Mouse (Mus musculus) spleen, adult 2 months (tissue): ENCODE data around the gene Slc25a33. TPM values are rescaled to one million over a fixed set of nuclear protein-coding genes. Genes with fewer than 3 reads are reported as not detected.
A peak's percentile ranks its signal among the peaks of the same experiment; 100 is the strongest.
"Not testable (repeated sequence)": the region's sequence is repeated elsewhere in the genome, so short reads cannot be mapped to it uniquely, and the experiment has no call there.

Source experiments
- DNase-seq, 2 experiments: peaks; one replicate each; pipeline versions ENCODE4 v3.0.0 to v3.0.0-alpha.2; 2012 to 2021; ENCODE audit warnings: low spot score in 2 of 2, low read depth in 1 of 2
- H3K27ac ChIP-seq: fragments of 200-500 bp; 2 replicates; pipeline ENCODE4 v1.5.1; 2012; ENCODE audit warnings: low read length, inconsistent platforms; ENCODE audit not compliant: insufficient read depth
- H3K27me3 ChIP-seq: fragments of 200-500 bp; 2 replicates; pipeline ENCODE4 v1.6.1; 2012; ENCODE audit warnings: mild to moderate bottlenecking, moderate library complexity, low read length, inconsistent platforms; ENCODE audit not compliant: control insufficient read depth, insufficient read depth
- H3K36me3 ChIP-seq: fragments of 200-500 bp; 2 replicates; pipeline ENCODE4 v1.6.1; 2012; ENCODE audit warnings: mild to moderate bottlenecking, low read length, inconsistent platforms; ENCODE audit not compliant: control insufficient read depth, insufficient read depth
- H3K4me1 ChIP-seq: fragments of 200-500 bp; 2 replicates; pipeline ENCODE4 v1.6.1; 2011; ENCODE audit warnings: inconsistent platforms; ENCODE audit not compliant: control insufficient read depth, insufficient read depth, insufficient read length
- H3K4me3 ChIP-seq: fragments of 200-500 bp; 2 replicates; pipeline ENCODE4 v1.5.1; 2011; ENCODE audit warnings: mild to moderate bottlenecking, inconsistent platforms; ENCODE audit not compliant: insufficient read depth, insufficient read length; ENCODE audit errors: extremely low read depth
- CTCF ChIP-seq: fragments of 200-500 bp; IDR thresholded peaks from 2 replicates; pipeline ENCODE4 v1.5.1; 2011; ENCODE audit warnings: mild to moderate bottlenecking, inconsistent platforms; ENCODE audit not compliant: insufficient read depth, insufficient read length, insufficient replicate concordance; ENCODE audit errors: extremely low read depth
- POLR2A ChIP-seq: fragments of 200-500 bp; IDR thresholded peaks from 2 replicates; pipeline ENCODE4 v1.6.1; 2011; ENCODE audit warnings: low read depth, low read length, inconsistent platforms
- WGBS: fragments of 180-500 bp; shearing (Covaris S2); methylation state at CpG from one replicate; pipeline ENCODE4 v1.1.7; 2018; 5-methylcytosine and 5-hydroxymethylcytosine counted together
- polyA plus RNA-seq: library from polyadenylated mRNA; depleted of rRNA; stranded (reverse); fragments of >200 nt; gene quantifications from 2 replicates; pipeline ENCODE4 v1.2.3, GENCODE M21; 2012

Slc25a33 gene
- polyA plus RNA-seq, 1 experiment: 5.4 TPM

GRCm38 (mm10) chr4:149813409-149814184 lies 39.5 kb upstream of the Slc25a33 start:
- Histone ChIP-seq H3K27ac (no peak overlapping the region), H3K4me3 (no peak overlapping the region), H3K27me3 (no peaks in the 10 kb centered on the region), H3K36me3 (no peaks in the 10 kb centered on the region), H3K4me1 (no peaks in the 10 kb centered on the region; the same call in 1 of the 2 replicates)
- TF ChIP-seq POLR2A (no peak), CTCF (no peak)
- no peak for DNase-seq
- WGBS: 46% methylated on average over 14 of the region's 14 CpGs

GRCm38 (mm10) chr4:149810372-149810771 lies 36.3 kb upstream of the Slc25a33 start:
- DNase-seq: peak in 1 of 2 experiments; percentile 43
- not testable (repeated sequence) for H3K4me1 ChIP-seq, H3K36me3 ChIP-seq, H3K27ac ChIP-seq, H3K4me3 ChIP-seq, H3K27me3 ChIP-seq

GRCm38 (mm10) chr4:149808584-149809227 lies 34.6 kb upstream of the Slc25a33 start:
- H3K36me3 ChIP-seq: no peaks in the 10 kb centered on the region
- H3K27me3 ChIP-seq: no peaks in the 10 kb centered on the region
- H3K4me3 ChIP-seq: no peak overlapping the region
- WGBS: 54% methylated on average over 11 of the region's 11 CpGs
- H3K4me1 ChIP-seq: no peaks in the 10 kb centered on the region; the same call in 1 of the 2 replicates
- H3K27ac ChIP-seq: no peak overlapping the region
- TF ChIP-seq POLR2A: no peak
- no peak for TF ChIP-seq CTCF
- DNase-seq: no peak

- Histone ChIP-seq H3K4me1 (no peaks in the 10 kb centered on the region), H3K27ac (no peak overlapping the region), H3K4me3 (no peak overlapping the region), H3K36me3 (no peaks in the 10 kb centered on the region), H3K27me3 (no peaks in the 10 kb centered on the region)
- 76% methylated on average over 14 of the region's 14 CpGs for WGBS
- no peak for DNase-seq
- TF ChIP-seq POLR2A (no peak), CTCF (no peak)
These were observed 34.0 kb upstream of the Slc25a33 start for GRCm38 (mm10) chr4:149808060-149808567.

- WGBS: 50% methylated on average over 19 of the region's 19 CpGs
- Histone ChIP-seq H3K4me1 (no peaks in the 10 kb centered on the region), H3K27ac (no peak overlapping the region), H3K4me3 (no peak overlapping the region), H3K36me3 (no peaks in the 10 kb centered on the region), H3K27me3 (no peaks in the 10 kb centered on the region)
- TF ChIP-seq POLR2A (no peak), CTCF (peak; percentile 92; the same call in 1 of the 2 replicates)
- peak; percentile 72 to 86 for DNase-seq
These were observed 32.8 kb upstream of the Slc25a33 start for GRCm38 (mm10) chr4:149806699-149807381.

- Histone ChIP-seq H3K27ac (no peak overlapping the region), H3K36me3 (no peaks in the 10 kb centered on the region), H3K27me3 (no peaks in the 10 kb centered on the region), H3K4me1 (peaks cover 3% of the 10 kb centered on the region; the same call in 1 of the 2 replicates), H3K4me3 (no peak overlapping the region)
- TF ChIP-seq POLR2A: no peak
- TF ChIP-seq CTCF: no peak
- WGBS: 45% methylated on average over 9 of the region's 9 CpGs
- no peak for DNase-seq
These were observed 28.2 kb upstream of the Slc25a33 start for GRCm38 (mm10) chr4:149802269-149802668.
